Mouse (Mus musculus) heart, embryonic 11.5 days (tissue): ENCODE results near the gene Ost4. TPM values are rescaled to one million over a fixed set of nuclear protein-coding genes. Genes with fewer than 3 reads are reported as not detected.

Experiments
- ATAC-seq: fragments of 200-750 bp; cut with Nextera tagmentation; replicated peaks from 2 replicates; pipeline ENCODE4 v1.8.0; 2017; ENCODE audit warnings: moderate library complexity; ENCODE audit not compliant: insufficient number of reproducible peaks, low FRiP score, low TSS enrichment
- H3K27ac ChIP-seq: fragments of 300-500 bp; sonication (generic); 2 replicates; pipeline ENCODE4 v1.5.1; 2014; ENCODE audit warnings: mild to moderate bottlenecking, low read depth, low read length
- H3K27me3 ChIP-seq: fragments of 300-500 bp; sonication (generic); 2 replicates; pipeline ENCODE4 v1.6.1; 2014; ENCODE audit warnings: mild to moderate bottlenecking, low read length, mixed read lengths; ENCODE audit not compliant: control insufficient read depth, insufficient read depth
- H3K36me3 ChIP-seq: fragments of 300-500 bp; sonication (generic); 2 replicates; pipeline ENCODE4 v1.6.1; 2014; ENCODE audit warnings: mild to moderate bottlenecking, low read length, moderate library complexity, mixed read lengths; ENCODE audit not compliant: control insufficient read depth, insufficient read depth
- H3K4me1 ChIP-seq: fragments of 300-500 bp; sonication (generic); 2 replicates; pipeline ENCODE4 v1.6.1; 2014; ENCODE audit warnings: low read length; ENCODE audit not compliant: control insufficient read depth, insufficient read depth
- H3K4me2 ChIP-seq: fragments of 300-500 bp; sonication (generic); 2 replicates; pipeline ENCODE4 v1.6.1; 2014; ENCODE audit warnings: mild to moderate bottlenecking, moderate library complexity
- H3K4me3 ChIP-seq: fragments of 300-500 bp; sonication (generic); 2 replicates; pipeline ENCODE4 v1.5.1; 2014; ENCODE audit warnings: low read depth, low read length
- H3K9ac ChIP-seq: fragments of 300-500 bp; sonication (generic); 2 replicates; pipeline ENCODE4 v1.6.1; 2014; ENCODE audit warnings: mild to moderate bottlenecking, low read depth, low read length, moderate library complexity
- H3K9me3 ChIP-seq: fragments of 300-500 bp; sonication (generic); replicated peaks from 2 replicates; pipeline ENCODE4 v1.6.1; 2016; ENCODE audit warnings: low read length; ENCODE audit not compliant: control insufficient read depth
- WGBS: fragments of 180-500 bp; shearing (Covaris S2); extraction: QIAGEN DNeasy Blood & Tissue Kit; methylation state at CpG from one replicate; pipeline ENCODE4 v1.1.7; 2014; ENCODE audit not compliant: insufficient replicate concordance; 5-methylcytosine and 5-hydroxymethylcytosine counted together
- polyA plus RNA-seq: library from polyadenylated mRNA; unstranded; fragments of >200 nt; fragmentation: Nextera tagmentation; extraction: Ambion mirVana; gene quantifications from 2 replicates; pipeline ENCODE4 v1.2.1, GENCODE M21; 2014

Ost4 gene
- polyA plus RNA-seq, 1 experiment from 2014 or later: 445 TPM

DNA sequence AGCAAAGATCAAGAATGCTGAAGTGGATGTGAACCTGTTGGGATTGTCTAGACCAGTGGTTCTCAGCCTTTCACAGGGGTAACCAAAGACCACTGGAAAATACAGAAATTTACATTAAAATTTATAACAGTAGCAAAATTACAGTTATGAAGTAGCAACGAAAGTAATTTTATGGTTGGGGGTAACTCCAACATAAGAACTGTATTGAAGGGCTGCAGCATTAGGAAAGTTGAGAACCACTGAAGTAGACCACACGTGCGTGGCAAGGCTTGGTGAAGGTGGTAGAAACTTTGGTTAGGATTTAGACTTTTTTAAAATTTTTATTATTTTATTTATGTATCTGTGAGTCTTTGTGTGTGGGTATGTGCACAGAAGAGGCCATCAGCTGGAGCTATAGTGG is 39.9 kb downstream of the Ost4 start, which contains the start of gene Tmem214:
Tmem214 (plus strand) TSS at position 301 of the 400 bp plus-strand sequence.
- no peaks in the 10 kb centered on the region for H3K27me3 ChIP-seq
- no peak within 1 kb of the TSS for H3K27ac ChIP-seq
- ATAC-seq: no peak
- peaks cover 14% of the 10 kb centered on the region for H3K36me3 ChIP-seq
- H3K9me3 ChIP-seq: no peaks in the 10 kb centered on the region
- H3K9ac ChIP-seq: 0 out of 2 replicates have a peak within 1 kb of the TSS, but pooled peaks have one; percentile 91
- no peak within 1 kb of the TSS for H3K4me3 ChIP-seq
- no peak within 1 kb of the TSS for H3K4me2 ChIP-seq
- H3K4me1 ChIP-seq: peaks cover 9% of the 10 kb centered on the region
- WGBS: 89% methylated on average over 3 of the region's 3 CpGs

GRCm38 (mm10) chr5:30866871-30867270 is 40.7 kb downstream of the Ost4 start:
- H3K27me3 ChIP-seq: no peaks in the 10 kb centered on the region; the same call in 1 of the 2 replicates
- no peak overlapping the region for H3K4me2 ChIP-seq
- H3K4me1 ChIP-seq: peaks cover 9% of the 10 kb centered on the region
- H3K9me3 ChIP-seq: no peaks in the 10 kb centered on the region
- H3K9ac ChIP-seq: no peak overlapping the region
- peaks cover 6% of the 10 kb centered on the region; the same call in 1 of the 2 replicates for H3K36me3 ChIP-seq
- no peak overlapping the region for H3K4me3 ChIP-seq
- ATAC-seq: no peak
- WGBS: 75% methylated on average over 3 of the region's 3 CpGs
- no peak overlapping the region for H3K27ac ChIP-seq

DNA sequence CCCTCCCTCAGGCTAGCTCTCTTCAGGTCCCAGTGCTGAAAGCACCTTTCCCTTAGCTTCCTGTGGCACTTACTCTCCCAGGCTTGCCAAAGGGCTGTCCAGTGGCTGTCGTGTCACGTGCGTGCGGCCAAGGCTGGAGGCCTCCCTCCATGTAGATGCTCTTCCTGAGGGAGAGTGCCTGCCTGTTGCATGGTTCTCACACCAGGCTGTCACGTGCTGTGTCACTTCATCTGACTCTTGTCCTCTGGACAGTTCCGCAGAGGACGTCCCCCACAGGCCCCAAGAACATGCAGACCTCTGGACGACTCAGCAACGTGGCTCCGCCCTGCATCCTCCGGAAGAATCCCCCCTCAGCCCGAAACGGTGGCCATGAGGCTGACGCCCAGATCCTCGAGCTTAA is 43.3 kb downstream of the Ost4 start:
- no peak for ATAC-seq
- Histone ChIP-seq H3K27ac (no peak overlapping the region), H3K9me3 (no peaks in the 10 kb centered on the region), H3K36me3 (no peaks in the 10 kb centered on the region), H3K9ac (no peak overlapping the region), H3K4me2 (0 out of 2 replicates have a peak overlapping the region, but pooled peaks have one; percentile 16), H3K4me3 (no peak overlapping the region), H3K4me1 (peaks cover 4% of the 10 kb centered on the region; the same call in 1 of the 2 replicates), H3K27me3 (no peaks in the 10 kb centered on the region; the same call in 1 of the 2 replicates)
- WGBS: 31% methylated on average over 15 of the region's 15 CpGs

- H3K36me3 ChIP-seq: no peaks in the 10 kb centered on the region
- H3K27ac ChIP-seq: no peak overlapping the region
- no peak overlapping the region for H3K4me3 ChIP-seq
- H3K27me3 ChIP-seq: no peaks in the 10 kb centered on the region; the same call in 1 of the 2 replicates
- no peak overlapping the region for H3K9ac ChIP-seq
- H3K9me3 ChIP-seq: no peaks in the 10 kb centered on the region
- 30% methylated on average over 4 of the region's 4 CpGs for WGBS
- no peak for ATAC-seq
- H3K4me2 ChIP-seq: no peak overlapping the region
- peaks cover 4% of the 10 kb centered on the region; the same call in 1 of the 2 replicates for H3K4me1 ChIP-seq
Observed at GRCm38 (mm10) chr5:30863852-30864251, 43.7 kb downstream of the Ost4 start.

DNA sequence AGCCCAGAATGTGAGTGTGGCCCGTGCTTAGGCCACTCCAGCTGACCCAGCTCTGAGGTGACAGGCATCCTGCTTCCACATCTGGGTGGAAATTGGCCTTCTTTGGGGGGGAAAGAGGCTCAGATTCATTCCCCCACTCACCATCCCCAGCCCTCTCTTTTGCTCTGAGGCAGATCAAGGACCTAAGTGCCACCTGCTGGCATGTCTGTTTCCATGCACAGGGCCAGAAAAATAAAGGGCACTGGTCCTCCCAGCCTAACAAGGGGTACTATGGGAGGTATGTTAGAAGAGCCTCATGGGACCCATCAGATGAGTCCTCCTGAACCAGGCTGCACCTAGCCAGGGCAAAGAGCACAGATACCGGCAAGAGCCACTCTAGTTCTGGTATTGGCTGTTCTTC is 51.5 kb downstream of the Ost4 start:
- H3K4me3 ChIP-seq: no peak overlapping the region
- no peak overlapping the region for H3K27ac ChIP-seq
- 70% methylated on average over 2 of the region's 2 CpGs for WGBS
- H3K36me3 ChIP-seq: no peaks in the 10 kb centered on the region
- H3K9me3 ChIP-seq: no peaks in the 10 kb centered on the region
- no peaks in the 10 kb centered on the region for H3K27me3 ChIP-seq
- no peak overlapping the region for H3K9ac ChIP-seq
- H3K4me1 ChIP-seq: 0 out of 2 replicates have a peak, but pooled peaks cover 3% of the 10 kb centered on the region
- H3K4me2 ChIP-seq: no peak overlapping the region
- no peak for ATAC-seq

Other genes with a start within 250 kb of the Ost4 start
- gene Cenpa, start 241.0 kb downstream of the Ost4 start, polyA plus RNA-seq: 296 and 306 TPM in 2 replicates
- 2.9 and 3.5 TPM in 2 replicates for gene Dpysl5, start 196.2 kb downstream of the Ost4 start, polyA plus RNA-seq
- 14.2 and 17.9 TPM in 2 replicates for gene Mapre3, start 93.1 kb downstream of the Ost4 start, polyA plus RNA-seq
- 47.8 and 48.2 TPM in 2 replicates for gene Tmem214, start 39.8 kb downstream of the Ost4 start, polyA plus RNA-seq
- gene Agbl5, start 19.1 kb downstream of the Ost4 start, polyA plus RNA-seq: 12.9 and 14.5 TPM in 2 replicates
- gene Emilin1, start 5.6 kb upstream of the Ost4 start, polyA plus RNA-seq: 90.5 and 123 TPM in 2 replicates
- gene Khk, start 13.6 kb upstream of the Ost4 start, polyA plus RNA-seq: 10.1 and 11.3 TPM in 2 replicates
- gene Cgref1, start 37.8 kb upstream of the Ost4 start, polyA plus RNA-seq: 4.4 and 5.4 TPM in 2 replicates
- 69.1 and 70.2 TPM in 2 replicates for gene Preb, start 52.6 kb upstream of the Ost4 start, polyA plus RNA-seq
- gene Tcf23, start 60.9 kb upstream of the Ost4 start, polyA plus RNA-seq: 0.04 and 0.15 TPM in 2 replicates
- gene Atraid, start 140.5 kb upstream of the Ost4 start, polyA plus RNA-seq: 96.8 and 101 TPM in 2 replicates
- gene Slc5a6, start 141.1 kb upstream of the Ost4 start, polyA plus RNA-seq: 5.4 and 7.1 TPM in 2 replicates
- gene Cad, start 147.0 kb upstream of the Ost4 start, polyA plus RNA-seq: 22.9 and 23.1 TPM in 2 replicates
- gene Dnajc5g, start 198.5 kb upstream of the Ost4 start, polyA plus RNA-seq: not detected in 2 replicates
- 0.47 and 0.48 TPM in 2 replicates for gene Slc30a3, start 200.4 kb upstream of the Ost4 start, polyA plus RNA-seq
- gene Trim54, start 208.9 kb upstream of the Ost4 start, polyA plus RNA-seq: 13.9 and 16.7 TPM in 2 replicates
- 0.51 TPM in 1 of 2 replicates, not detected in the other for gene Ucn, start 231.0 kb upstream of the Ost4 start, polyA plus RNA-seq
- gene Mpv17, start 246.5 kb upstream of the Ost4 start, polyA plus RNA-seq: 78.1 and 82.1 TPM in 2 replicates